Mouse (Mus musculus): ENCODE measurements at regions not wholly inside any gene's neighbourhood (a gene's known extent, or its start where the extent isn't known, plus 50 kb on each side); places are given as distances from the start of the nearest gene placed in this dataset.

- Histone ChIP-seq H3K9me3 (replicated peaks; ENCODE audit: insufficient read depth, low read length) (no peaks in the 10 kb centered on the region), H3K79me2 (ENCODE audit: control insufficient read depth, insufficient read depth, low read length, poor library complexity) (no peaks in the 10 kb centered on the region)
- no peak for DNase-seq (ENCODE audit: low read depth, low spot score)
Observed at GRCm38 (mm10) chr11:56898548-56898951, 112.6 kb upstream of the Gria1 start.

GRCm38 (mm10) chr11:56901201-56901600, 110.0 kb upstream of the Gria1 start:
- no peaks in the 10 kb centered on the region for H3K4me1 ChIP-seq (ENCODE audit: control insufficient read depth in 1 of 2, insufficient read depth in 2 of 2, low read length in 2 of 2)
- no peaks in the 10 kb centered on the region for H3K79me2 ChIP-seq (ENCODE audit: control insufficient read depth, insufficient read depth, low read length, poor library complexity)
- no peaks in the 10 kb centered on the region for H3K27me3 ChIP-seq (ENCODE audit: control insufficient read depth in 1 of 2, insufficient read depth in 2 of 2, low read length in 2 of 2)
- H3K27ac ChIP-seq (ENCODE audit: control insufficient read depth, low read depth, low read length) = no peak overlapping the region
- DNase-seq (ENCODE audit: low read depth, low spot score) = no peak
- H3K9me3 ChIP-seq (replicated peaks; ENCODE audit: insufficient read depth, low read length) = no peaks in the 10 kb centered on the region
- H3K36me3 ChIP-seq (ENCODE audit: control insufficient read depth in 1 of 2, insufficient read depth in 2 of 2, low read length in 2 of 2) = no peaks in the 10 kb centered on the region
- TF ChIP-seq POLR2AphosphoS5 (IDR thresholded peaks at IDR 0.05; ENCODE audit: borderline replicate concordance, low read depth, low read length) (no peak), MYB (IDR thresholded peaks at IDR 0.05; ENCODE audit: low read depth, low read length) (no peak), MXI1 (IDR thresholded peaks at IDR 0.05; ENCODE audit: low read depth, low read length) (no peak), TBP (IDR thresholded peaks at IDR 0.05; ENCODE audit: low read depth, low read length) (no peak), MAX (IDR thresholded peaks at IDR 0.05; ENCODE audit: low read length) (no peak), POLR2A (IDR thresholded peaks at IDR 0.05; ENCODE audit: control insufficient read depth in 1 of 2, insufficient read depth in 1 of 2, low read depth in 1 of 2, low read length in 2 of 2, poor library complexity in 1 of 2) (no peak), CTCF (IDR thresholded peaks at IDR 0.05 in 2 of 3, conservative IDR thresholded peaks at IDR 0.05 in 1 of 3; ENCODE audit: control insufficient read depth in 1 of 3, insufficient read depth in 1 of 3, low read depth in 2 of 3, low read length in 3 of 3, poor library complexity in 1 of 3, severe bottlenecking in 1 of 3) (no peak), CHD2 (IDR thresholded peaks at IDR 0.05; ENCODE audit: low read length) (no peak), GATA1 (IDR thresholded peaks at IDR 0.05; ENCODE audit: low read depth, low read length) (no peak), NELFE (IDR thresholded peaks at IDR 0.05; ENCODE audit: low read depth, low read length) (no peak), USF2 (IDR thresholded peaks at IDR 0.05; ENCODE audit: borderline replicate concordance in 1 of 2, insufficient read depth in 1 of 2, low read depth in 1 of 2, low read length in 2 of 2) (no peak), UBTF (IDR thresholded peaks at IDR 0.05; ENCODE audit: borderline replicate concordance, insufficient read depth, low read depth, low read length) (no peak), ZKSCAN1 (IDR thresholded peaks at IDR 0.05; ENCODE audit: low read depth, low read length) (no peak), SMC3 (IDR thresholded peaks at IDR 0.05; ENCODE audit: low read depth, low read length) (no peak)
- no peak overlapping the region for H3K9ac ChIP-seq (ENCODE audit: control insufficient read depth, low read depth, low read length, poor library complexity, severe bottlenecking)
- H3K4me3 ChIP-seq (ENCODE audit: control insufficient read depth in 1 of 2, insufficient read depth in 1 of 2, low read depth in 2 of 2, low read length in 2 of 2) = no peak overlapping the region

More at GRCm38 (mm10) chr11:56898548-56898951, 112.6 kb upstream of the Gria1 start:
- TF ChIP-seq MYC (IDR thresholded peaks at IDR 0.05; ENCODE audit: low read depth, low read length) = no peak
- no peaks in the 10 kb centered on the region for H3K4me1 ChIP-seq (ENCODE audit: control insufficient read depth in 1 of 2, insufficient read depth in 2 of 2, low read length in 2 of 2)
- no peaks in the 10 kb centered on the region for H3K36me3 ChIP-seq (ENCODE audit: control insufficient read depth in 1 of 2, insufficient read depth in 2 of 2, low read length in 2 of 2)
- H3K27me3 ChIP-seq (ENCODE audit: control insufficient read depth in 1 of 2, insufficient read depth in 2 of 2, low read length in 2 of 2) = no peaks in the 10 kb centered on the region
- no peak overlapping the region for H3K9ac ChIP-seq (ENCODE audit: control insufficient read depth, low read depth, low read length, poor library complexity, severe bottlenecking)
- no peak overlapping the region for H3K27ac ChIP-seq (ENCODE audit: control insufficient read depth, low read depth, low read length)
- no peak overlapping the region for H3K4me3 ChIP-seq (ENCODE audit: control insufficient read depth in 1 of 2, insufficient read depth in 1 of 2, low read depth in 2 of 2, low read length in 2 of 2)

GRCm38 (mm10) chr11:56925368-56925896, 85.8 kb upstream of the Gria1 start:
- no peaks in the 10 kb centered on the region for H3K79me2 ChIP-seq (ENCODE audit: control insufficient read depth, insufficient read depth, low read length, poor library complexity)
- H3K36me3 ChIP-seq (ENCODE audit: control insufficient read depth in 1 of 2, insufficient read depth in 2 of 2, low read length in 2 of 2) = no peaks in the 10 kb centered on the region
- no peaks in the 10 kb centered on the region for H3K27me3 ChIP-seq (ENCODE audit: control insufficient read depth in 1 of 2, insufficient read depth in 2 of 2, low read length in 2 of 2)
- no peaks in the 10 kb centered on the region for H3K9me3 ChIP-seq (replicated peaks; ENCODE audit: insufficient read depth, low read length)
- H3K27ac ChIP-seq (ENCODE audit: control insufficient read depth, low read depth, low read length) = no peak overlapping the region
- DNase-seq (ENCODE audit: low read depth, low spot score) = no peak
- no peak for TF ChIP-seq EP300 (IDR thresholded peaks at IDR 0.05; ENCODE audit: low read depth in 1 of 2, low read length in 2 of 2)
- TF ChIP-seq USF1 (IDR thresholded peaks at IDR 0.05; ENCODE audit: low read depth, low read length) = no peak
- no peak for TF ChIP-seq USF2 (IDR thresholded peaks at IDR 0.05; ENCODE audit: borderline replicate concordance in 1 of 2, insufficient read depth in 1 of 2, low read depth in 1 of 2, low read length in 2 of 2)
- H3K9ac ChIP-seq (ENCODE audit: control insufficient read depth, low read depth, low read length, poor library complexity, severe bottlenecking) = no peak overlapping the region
- no peaks in the 10 kb centered on the region for H3K4me1 ChIP-seq (ENCODE audit: control insufficient read depth in 1 of 2, insufficient read depth in 2 of 2, low read length in 2 of 2)
- no peak overlapping the region for H3K4me3 ChIP-seq (ENCODE audit: control insufficient read depth in 1 of 2, insufficient read depth in 1 of 2, low read depth in 2 of 2, low read length in 2 of 2)

Data from MEL (cell line).